Mouse (Mus musculus): ENCODE data around the gene Fkbp5. TPM values are rescaled to one million over a fixed set of nuclear protein-coding genes. Genes with fewer than 3 reads are reported as not detected.
"Not testable (repeated sequence)": the region's sequence is repeated elsewhere in the genome, so short reads cannot be mapped to it uniquely, and the experiment has no call there.

Gene Fkbp5
- total RNA-seq, 2 experiments from 2014 or later = 46.4 to 53.2 TPM

- DNase-seq (ENCODE audit: low spot score in 2 of 2) = no peak
- intact Hi-C loops (cut with DNase I) = no loop called here
Observed at GRCm38 (mm10) chr17:28433029-28433428, 84.3 kb downstream of the Fkbp5 start.

DNA sequence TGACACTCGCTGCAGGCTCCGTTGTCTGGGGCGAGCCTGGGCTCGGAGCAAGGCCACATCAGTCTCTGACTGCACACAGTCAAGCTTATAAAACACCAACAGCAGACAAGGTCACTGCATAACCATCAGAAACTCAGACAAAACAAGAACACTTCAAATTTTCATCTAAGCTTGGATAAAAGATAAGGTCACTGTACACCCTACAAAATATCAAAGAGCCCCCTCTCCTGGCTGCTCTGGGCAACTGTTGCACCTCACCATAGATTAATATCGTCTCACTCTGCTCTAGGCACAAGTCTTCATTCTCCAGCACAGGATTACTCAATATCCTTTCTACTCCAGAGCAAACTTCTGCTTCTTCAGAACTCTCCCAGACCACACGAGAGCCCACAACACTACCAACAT, 85.4 kb downstream of the Fkbp5 start:
- intact Hi-C loops (cut with DNase I) = no loop called here

DNA sequence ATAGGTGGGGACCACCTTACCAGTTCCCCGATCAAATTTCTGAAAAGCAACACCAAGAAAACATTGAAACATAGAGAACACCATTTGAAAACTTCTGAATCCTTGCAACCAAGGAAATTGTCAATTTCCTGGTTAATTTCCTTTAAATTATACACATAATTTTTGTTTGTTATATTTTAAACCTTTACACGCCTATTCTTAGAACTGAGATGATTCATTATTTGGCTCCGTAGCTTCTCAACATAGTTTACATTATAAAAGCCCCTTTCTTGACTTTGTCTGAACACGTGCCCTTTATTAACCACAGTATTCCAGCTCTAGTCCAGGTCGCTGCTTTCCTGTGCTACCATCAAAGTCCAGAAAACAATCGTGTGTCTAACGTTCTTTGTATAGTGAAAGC, 86.3 kb downstream of the Fkbp5 start:
- intact Hi-C loops (cut with DNase I) = no loop called here
- no peak for DNase-seq (ENCODE audit: low spot score in 2 of 2)

More for the DNA sequence above, 85.4 kb downstream of the Fkbp5 start:
- DNase-seq (ENCODE audit: low spot score in 2 of 2) = no peak

GRCm38 (mm10) chr17:28428474-28429258, 88.7 kb downstream of the Fkbp5 start:
- no peak for DNase-seq (ENCODE audit: low spot score in 2 of 2)
- intact Hi-C loops (cut with DNase I) = no loop called here

DNA sequence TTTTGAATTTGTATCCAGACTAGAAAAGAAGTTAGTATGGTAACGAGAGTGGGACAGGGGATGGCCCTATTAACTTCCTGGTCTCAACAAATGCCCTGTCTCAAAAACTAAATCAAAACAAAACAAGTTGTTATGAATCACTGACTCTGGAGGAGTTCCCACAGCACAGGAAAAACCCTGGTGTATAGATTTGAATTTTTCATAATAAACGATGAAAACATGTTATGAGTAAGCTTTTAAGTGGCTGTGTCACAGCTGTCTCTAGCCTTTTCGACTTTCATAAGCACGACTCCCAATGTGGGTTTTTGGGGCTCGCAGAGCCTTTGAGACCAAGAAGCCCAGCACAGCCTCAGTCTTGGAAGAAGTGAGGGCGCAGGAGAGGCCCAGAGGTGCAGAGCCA, 89.7 kb downstream of the Fkbp5 start:
- intact Hi-C loops (cut with DNase I) = no loop called here
- no peak for DNase-seq (ENCODE audit: low spot score in 2 of 2)

- intact Hi-C loops (cut with DNase I) = no loop called here
- no peak for DNase-seq (ENCODE audit: low spot score in 2 of 2)
Observed at GRCm38 (mm10) chr17:28424373-28424772, 93.0 kb downstream of the Fkbp5 start.

GRCm38 (mm10) chr17:28421071-28421470, 96.3 kb downstream of the Fkbp5 start:
- intact Hi-C loops (cut with DNase I) = no loop called here

DNA sequence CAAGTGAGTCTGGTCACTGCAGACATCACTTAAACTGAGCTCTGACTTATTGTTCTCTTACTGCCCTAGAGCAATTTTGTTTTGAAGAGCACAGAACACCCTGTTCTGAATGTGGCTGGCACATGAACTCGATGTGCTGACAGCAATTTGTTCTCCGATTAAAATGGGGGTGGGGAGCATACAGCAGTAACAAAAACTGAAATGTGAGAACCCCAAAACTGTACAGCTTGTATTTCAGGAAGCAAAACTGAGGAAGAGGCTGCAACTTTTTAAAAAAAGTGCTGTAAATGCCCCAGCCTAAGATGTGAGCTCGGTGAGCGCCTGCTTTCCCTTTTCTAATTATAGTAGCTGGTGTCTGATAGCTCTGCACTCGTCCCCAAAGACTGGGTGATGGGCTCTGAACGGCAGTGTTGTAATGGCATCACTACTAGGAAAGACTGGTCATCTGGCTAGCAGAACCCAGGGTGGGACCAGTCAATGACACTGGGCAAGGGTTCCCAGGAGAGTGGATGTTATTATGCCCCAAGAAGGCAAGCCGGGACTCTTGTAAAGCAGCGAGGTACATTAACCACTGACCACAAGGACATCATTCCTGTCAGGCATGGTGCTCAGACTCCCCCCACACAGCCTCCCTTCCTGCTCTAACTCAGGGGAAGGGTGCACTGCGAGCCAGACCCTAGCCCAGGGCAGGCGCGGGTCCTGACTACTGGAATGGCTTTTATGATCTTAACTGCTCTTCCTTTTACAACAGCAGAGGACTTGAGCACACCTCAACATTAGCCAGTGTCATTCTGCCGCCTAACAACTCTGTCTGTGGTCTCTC, 96.9 kb downstream of the Fkbp5 start:
- intact Hi-C loops (cut with DNase I) = no loop called here
- DNase-seq (ENCODE audit: low spot score in 2 of 2) = peak in 1 of 2 experiments; percentile 39

More at GRCm38 (mm10) chr17:28421071-28421470, 96.3 kb downstream of the Fkbp5 start:
- DNase-seq (ENCODE audit: low spot score in 2 of 2) = no peak

GRCm38 (mm10) chr17:28419636-28420035, 97.7 kb downstream of the Fkbp5 start:
- intact Hi-C loops (cut with DNase I) = no loop called here
- DNase-seq (ENCODE audit: low spot score in 2 of 2) = no peak

- DNase-seq (ENCODE audit: low spot score in 2 of 2) = no peak
- intact Hi-C loops (cut with DNase I) = no loop called here
Observed at GRCm38 (mm10) chr17:28418954-28419353, 98.4 kb downstream of the Fkbp5 start.

DNA sequence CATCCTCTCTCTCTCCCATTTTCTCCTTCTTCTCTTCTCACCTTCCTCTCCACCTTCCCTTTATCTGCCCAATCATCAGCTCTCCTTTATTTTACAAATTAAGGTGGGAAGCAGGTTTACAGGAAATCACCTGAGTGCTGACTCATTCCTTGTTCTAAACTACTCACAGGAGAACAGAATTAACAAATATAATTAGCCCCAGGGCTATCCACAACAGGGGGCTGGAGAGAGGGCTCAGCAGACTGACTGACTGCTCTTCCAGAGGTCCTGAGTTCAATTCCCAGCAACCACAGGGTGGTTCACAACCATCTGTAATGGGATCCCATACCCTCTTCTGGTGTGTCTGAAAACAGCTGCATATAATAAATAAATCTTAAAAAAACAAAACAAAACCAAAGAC, 98.8 kb downstream of the Fkbp5 start:
- DNase-seq (ENCODE audit: low spot score in 2 of 2); intact Hi-C loops (cut with DNase I): not testable (repeated sequence)

- intact Hi-C loops (cut with DNase I) = no loop called here
- DNase-seq (ENCODE audit: low spot score in 2 of 2) = no peak
Observed at GRCm38 (mm10) chr17:28417771-28418170, 99.6 kb downstream of the Fkbp5 start.

DNA sequence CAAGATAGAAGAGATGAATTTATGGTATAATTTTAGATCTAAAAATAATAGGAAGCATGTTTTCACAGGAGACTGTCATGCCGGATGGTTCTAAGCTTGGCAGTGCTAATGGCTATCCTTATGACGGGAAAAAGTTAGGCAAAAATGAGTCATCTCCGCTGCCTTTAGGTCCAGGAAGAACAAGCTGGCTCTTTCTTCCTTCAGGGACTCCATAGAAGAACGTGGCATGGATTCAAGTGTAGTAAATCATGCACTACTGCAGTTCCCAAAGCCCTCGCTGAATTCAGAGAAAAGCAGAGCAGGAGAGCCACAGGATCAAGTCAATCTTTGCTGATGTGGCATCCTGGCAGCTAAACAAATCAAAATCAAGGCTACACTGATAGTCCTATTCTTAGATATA, 102.1 kb downstream of the Fkbp5 start:
- intact Hi-C loops (cut with DNase I) = no loop called here
- peak in 1 of 2 experiments; percentile 69 for DNase-seq (ENCODE audit: low spot score in 2 of 2)

- intact Hi-C loops (cut with DNase I) = no loop called here
- no peak for DNase-seq (ENCODE audit: low spot score in 2 of 2)
Observed at GRCm38 (mm10) chr17:28411381-28411960, 105.9 kb downstream of the Fkbp5 start.

DNA sequence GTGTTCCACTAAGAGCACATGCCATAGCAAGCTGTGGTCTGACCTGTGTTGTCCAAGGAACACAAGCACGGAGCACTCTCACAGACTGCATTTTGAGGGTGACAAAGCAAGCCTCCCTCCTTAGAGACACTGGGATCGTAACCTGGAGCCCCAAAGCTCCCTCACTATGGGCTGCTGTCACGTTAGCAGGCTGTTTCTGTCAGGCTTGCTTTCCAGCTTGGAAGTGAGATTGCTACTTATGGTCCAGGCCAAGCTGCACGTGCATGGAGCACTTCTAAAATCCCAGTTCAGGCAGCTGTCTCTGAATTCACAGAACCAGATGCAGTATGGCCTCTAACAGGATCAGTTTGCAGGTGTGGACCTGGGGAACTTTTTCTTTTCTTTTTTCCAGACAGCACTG, 106.6 kb downstream of the Fkbp5 start:
- intact Hi-C loops (cut with DNase I) = no loop called here
- no peak for DNase-seq (ENCODE audit: low spot score in 2 of 2)

- intact Hi-C loops (cut with DNase I) = loop anchor here (5.0 kb wide), 1 partner anchor 49 kb away; no protein-coding TSS in a partner anchor
- no peak for DNase-seq (ENCODE audit: low spot score in 2 of 2)
Observed at GRCm38 (mm10) chr17:28408251-28408918, 108.9 kb downstream of the Fkbp5 start.

GRCm38 (mm10) chr17:28407418-28408250, 109.7 kb downstream of the Fkbp5 start:
- peak; percentile 87 to 89 for DNase-seq (ENCODE audit: low spot score in 2 of 2)
- intact Hi-C loops (cut with DNase I) = loop anchor here (1.0 to 5.0 kb wide), 2 partner anchors 50 to 121 kb away; no protein-coding TSS in a partner anchor

- DNase-seq (ENCODE audit: low spot score in 2 of 2) = peak; percentile 42 to 79
- intact Hi-C loops (cut with DNase I) = loop anchor here (5.0 kb wide), 1 partner anchor 51 kb away; no protein-coding TSS in a partner anchor
Observed at GRCm38 (mm10) chr17:28406471-28406870, 110.9 kb downstream of the Fkbp5 start.

DNA sequence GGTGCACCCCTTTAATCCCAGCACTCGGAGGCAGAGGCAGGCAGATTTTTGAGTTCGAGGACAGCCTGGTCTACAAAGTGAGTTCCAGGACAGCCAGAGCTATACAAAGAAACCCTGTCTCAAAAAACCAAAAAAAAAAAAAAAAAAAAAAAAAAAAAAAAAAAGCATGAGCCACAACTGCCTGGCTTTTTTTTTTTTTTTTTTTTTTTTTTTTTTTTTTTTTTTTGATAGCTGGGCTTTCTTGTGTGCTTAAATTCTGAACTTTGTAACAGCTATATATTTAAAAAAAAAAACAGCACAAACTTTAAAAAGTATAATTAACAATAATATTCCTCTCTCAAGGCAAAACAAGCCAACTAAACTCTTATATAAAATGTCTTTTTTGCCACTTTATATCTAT, 112.6 kb downstream of the Fkbp5 start:
- not testable (repeated sequence) for DNase-seq (ENCODE audit: low spot score in 2 of 2)
- intact Hi-C loops (cut with DNase I) = loop anchor here (5.0 kb wide), 1 partner anchor 53 kb away; no protein-coding TSS in a partner anchor
